Mouse (Mus musculus) liver, embryonic 14.5 days (tissue): ENCODE measurements around the gene Eci3. TPM values are rescaled to one million over a fixed set of nuclear protein-coding genes. Genes with fewer than 3 reads are reported as not detected.
"Not testable (repeated sequence)": the region's sequence is repeated elsewhere in the genome, so short reads cannot be mapped to it uniquely, and the experiment has no call there.

ENCODE experiments used
- ATAC-seq: fragments of 200-750 bp; cut with Nextera tagmentation; 2 replicates; pipeline ENCODE4 v1.8.0; 2017; ENCODE audit warnings: moderate number of reproducible peaks, mild to moderate bottlenecking, moderate library complexity; ENCODE audit not compliant: insufficient read depth
- DNase-seq, 3 experiments: peaks; one replicate each; pipeline ENCODE4 v3.0.0-alpha.2; 2012 to 2013; ENCODE audit warnings: low read depth in 3 of 3, low spot score in 3 of 3
- H3K27ac ChIP-seq: fragments of 300-500 bp; sonication (generic); 2 replicates; pipeline ENCODE4 v1.5.1; 2014; ENCODE audit warnings: moderate library complexity, mild to moderate bottlenecking, control low read depth, inconsistent platforms
- H3K27me3 ChIP-seq: fragments of 300-500 bp; sonication (generic); 2 replicates; pipeline ENCODE4 v1.6.1; 2014; ENCODE audit warnings: mild to moderate bottlenecking, low read length, moderate library complexity; ENCODE audit not compliant: control insufficient read depth, insufficient read depth
- H3K36me3 ChIP-seq: fragments of 300-500 bp; sonication (generic); replicated peaks from 2 replicates; pipeline ENCODE4 v1.6.1; 2014; ENCODE audit warnings: low read depth; ENCODE audit not compliant: control insufficient read depth, insufficient read depth
- H3K4me1 ChIP-seq, 2 experiments: fragments of 200-500 bp in 1 of 2; fragments of 300-500 bp in 1 of 2; sonication (generic) in 1 of 2; replicated peaks; 2 replicates each; pipeline ENCODE4 v1.6.1; 2012 to 2014; ENCODE audit warnings: antibody characterized with exemption in 1 of 2, inconsistent platforms in 1 of 2, low read length in 1 of 2; ENCODE audit not compliant: control insufficient read depth in 2 of 2, insufficient read depth in 2 of 2
- H3K4me2 ChIP-seq: fragments of 300-500 bp; sonication (generic); 2 replicates; pipeline ENCODE4 v1.6.1; 2014; ENCODE audit warnings: low read depth, mild to moderate bottlenecking, control low read depth, moderate library complexity
- H3K4me3 ChIP-seq, 2 experiments: fragments of 200-500 bp in 1 of 2; fragments of 300-500 bp in 1 of 2; sonication (generic) in 1 of 2; 2 replicates each; pipeline ENCODE4 v1.5.1; 2012 to 2014; ENCODE audit warnings: low read depth in 2 of 2, low read length in 2 of 2, mild to moderate bottlenecking in 2 of 2, control low read depth in 1 of 2, inconsistent platforms in 1 of 2, moderate library complexity in 1 of 2; ENCODE audit not compliant: insufficient read depth in 1 of 2
- H3K9ac ChIP-seq: fragments of 300-500 bp; sonication (generic); replicated peaks from 2 replicates; pipeline ENCODE4 v1.6.1; 2014; ENCODE audit warnings: mild to moderate bottlenecking, control low read depth, moderate library complexity
- H3K9me3 ChIP-seq: fragments of 300-500 bp; sonication (generic); 2 replicates; pipeline ENCODE4 v1.6.1; 2016; ENCODE audit warnings: low read length, mixed read lengths; ENCODE audit not compliant: control insufficient read depth
- CTCF ChIP-seq: IDR thresholded peaks from 2 replicates; pipeline ENCODE4 v1.5.1; 2016; ENCODE audit warnings: antibody characterized with exemption, low read depth, control low read depth
- EP300 ChIP-seq: IDR thresholded peaks from 2 replicates; pipeline ENCODE4 v1.6.1; 2016; ENCODE audit warnings: antibody characterized with exemption, low read depth
- WGBS: fragments of 180-500 bp; shearing (Covaris S2); extraction: QIAGEN DNeasy Blood & Tissue Kit; methylation state at CpG from one replicate; pipeline ENCODE4 v1.1.7; 2014; ENCODE audit not compliant: insufficient replicate concordance; 5-methylcytosine and 5-hydroxymethylcytosine counted together
- polyA plus RNA-seq, 2 experiments: library from polyadenylated mRNA; depleted of rRNA in 1 of 2; stranded (reverse) in 1 of 2; unstranded in 1 of 2; fragments of >200 nt; fragmentation: Nextera tagmentation in 1 of 2; extraction: Ambion mirVana in 1 of 2; gene quantifications; 2 replicates each; pipeline versions ENCODE4 v1.2.1 to v1.2.3; 2012 to 2014

The Eci3 gene
- polyA plus RNA-seq, 2 experiments = 0.03 TPM; not detected in 1

DNA sequence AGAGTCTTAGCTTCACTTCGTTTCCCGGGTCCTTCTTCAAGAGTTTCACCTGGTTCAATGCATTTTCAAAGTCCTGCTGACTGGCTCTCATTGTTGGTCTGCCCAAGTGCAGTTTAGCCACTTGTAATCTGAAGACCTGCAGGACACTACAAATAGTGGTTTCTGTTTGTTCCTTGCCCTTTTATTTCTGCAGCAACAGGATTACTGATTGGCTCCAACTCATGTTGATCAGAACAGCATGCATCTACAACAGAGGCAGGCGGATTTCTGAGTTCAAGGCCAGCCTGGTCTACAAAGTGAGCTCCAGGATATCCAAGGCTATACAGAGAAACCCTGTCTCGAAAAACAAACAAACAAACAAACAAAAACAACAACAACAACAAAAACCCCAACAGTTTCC lies 29.5 kb upstream of the Eci3 start:
- H3K36me3 ChIP-seq = peaks cover 3% of the 10 kb centered on the region
- H3K4me2 ChIP-seq = peak overlapping the region; percentile 72
- H3K9ac ChIP-seq = peak overlapping the region; percentile 79
- WGBS = 60% methylated on average over 4 of the region's 4 CpGs
- no peak for DNase-seq
- no peak for ATAC-seq
- no peaks in the 10 kb centered on the region for H3K27me3 ChIP-seq
- H3K4me3 ChIP-seq = peak overlapping the region; percentile 64 to 89
- no peak for TF ChIP-seq EP300
- TF ChIP-seq CTCF = no peak
- no peaks in the 10 kb centered on the region for H3K9me3 ChIP-seq
- peak overlapping the region; percentile 56 for H3K27ac ChIP-seq
- peaks cover 6 to 21% of the 10 kb centered on the region in 2 experiments for H3K4me1 ChIP-seq

DNA sequence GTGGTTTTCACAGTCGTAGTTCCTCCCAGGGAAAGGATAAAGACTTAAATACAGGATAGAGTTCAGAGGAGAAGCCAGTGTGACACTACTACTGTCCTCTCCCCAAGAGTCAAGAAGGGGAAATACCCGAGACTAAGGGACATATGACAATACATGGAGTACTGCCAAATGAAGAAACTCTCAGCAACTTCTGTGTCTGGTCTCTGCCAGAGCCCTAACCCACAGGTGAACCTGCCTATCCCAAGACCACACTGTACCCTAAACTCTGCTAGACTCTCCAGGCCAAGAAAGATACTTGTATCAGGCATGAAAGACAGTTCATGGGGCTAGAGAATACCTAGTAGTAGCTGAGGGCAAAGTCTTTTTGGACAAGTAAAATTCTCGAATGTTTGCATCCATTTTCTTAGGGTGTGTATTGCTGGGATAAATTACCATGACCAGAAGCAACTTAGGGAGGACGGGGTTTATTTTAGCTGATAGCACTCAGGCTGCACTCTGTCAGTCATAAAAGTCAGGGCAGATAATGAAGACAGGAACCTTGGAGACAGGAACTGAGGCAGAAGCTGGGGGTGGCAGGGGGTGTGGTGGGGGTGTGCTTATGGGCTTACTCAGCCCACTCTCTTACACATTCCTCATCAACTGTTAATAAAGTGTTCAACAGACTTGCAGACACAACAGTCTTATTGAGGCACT lies 28.1 kb upstream of the Eci3 start:
- no peaks in the 10 kb centered on the region for H3K27me3 ChIP-seq
- H3K36me3 ChIP-seq = peaks cover 9% of the 10 kb centered on the region
- H3K9ac ChIP-seq = no peak overlapping the region
- no peak for DNase-seq
- WGBS = 42% methylated on average over 4 of the region's 4 CpGs
- no peak overlapping the region for H3K4me3 ChIP-seq
- H3K4me1 ChIP-seq = peaks cover 6 to 21% of the 10 kb centered on the region in 2 experiments
- TF ChIP-seq EP300 (no peak), CTCF (no peak)
- H3K4me2 ChIP-seq = peak overlapping the region; percentile 11; the same call in 1 of the 2 replicates
- no peaks in the 10 kb centered on the region for H3K9me3 ChIP-seq
- no peak for ATAC-seq
- H3K27ac ChIP-seq = no peak overlapping the region

DNA sequence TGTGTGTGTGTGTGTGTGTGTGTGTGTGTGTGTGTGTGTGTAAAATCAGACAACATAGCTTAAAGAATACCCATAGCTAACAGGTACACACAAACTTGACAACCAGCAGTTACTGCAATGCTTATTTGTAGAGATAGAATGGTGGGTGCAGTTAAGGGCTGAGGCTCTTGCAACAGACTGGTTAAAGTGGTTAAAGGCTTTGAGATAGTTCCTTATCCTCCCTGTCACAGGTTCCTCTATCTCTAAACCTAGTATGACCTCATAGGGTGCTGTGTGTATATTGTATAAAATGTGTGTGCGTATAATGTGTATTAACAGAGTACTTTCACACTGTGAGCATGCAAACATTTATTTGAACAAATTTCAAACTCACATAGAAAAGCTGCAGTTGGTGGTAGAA lies 19.9 kb upstream of the Eci3 start:
- not testable (repeated sequence) for H3K4me1 ChIP-seq, H3K27ac ChIP-seq, H3K4me2 ChIP-seq, DNase-seq, H3K27me3 ChIP-seq, H3K9me3 ChIP-seq, H3K36me3 ChIP-seq, H3K4me3 ChIP-seq, H3K9ac ChIP-seq
- WGBS = 63% methylated on average over 1 of the region's 1 CpGs
- ATAC-seq = peak; percentile 51; the same call in 1 of the 2 replicates

DNA sequence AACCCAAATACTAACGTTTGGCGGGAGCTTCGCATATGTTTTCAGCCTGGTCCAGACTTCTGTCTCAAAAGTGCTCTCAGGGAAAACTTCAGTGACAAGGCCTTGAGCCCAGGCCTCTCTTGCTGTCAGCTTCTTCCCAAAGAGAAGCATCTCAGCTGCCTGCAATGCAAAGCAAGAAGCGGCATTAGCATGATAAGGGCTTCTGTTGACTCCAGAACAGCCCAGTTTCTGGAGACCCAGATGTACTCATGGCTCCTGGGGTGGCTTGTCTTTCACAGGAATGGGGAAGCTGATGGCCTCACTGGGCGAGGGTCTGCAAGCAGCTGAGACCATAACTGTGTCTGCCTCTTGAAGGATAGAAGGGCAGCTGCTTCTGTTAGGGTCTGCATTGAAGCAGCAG lies 15.0 kb upstream of the Eci3 start:
- not testable (repeated sequence) for H3K4me1 ChIP-seq, H3K9ac ChIP-seq, H3K27ac ChIP-seq, H3K4me3 ChIP-seq, H3K27me3 ChIP-seq, ATAC-seq, H3K9me3 ChIP-seq, DNase-seq, H3K4me2 ChIP-seq
- H3K36me3 ChIP-seq = peaks cover 13% of the 10 kb centered on the region
- 73% methylated on average over 5 of the region's 5 CpGs for WGBS

DNA sequence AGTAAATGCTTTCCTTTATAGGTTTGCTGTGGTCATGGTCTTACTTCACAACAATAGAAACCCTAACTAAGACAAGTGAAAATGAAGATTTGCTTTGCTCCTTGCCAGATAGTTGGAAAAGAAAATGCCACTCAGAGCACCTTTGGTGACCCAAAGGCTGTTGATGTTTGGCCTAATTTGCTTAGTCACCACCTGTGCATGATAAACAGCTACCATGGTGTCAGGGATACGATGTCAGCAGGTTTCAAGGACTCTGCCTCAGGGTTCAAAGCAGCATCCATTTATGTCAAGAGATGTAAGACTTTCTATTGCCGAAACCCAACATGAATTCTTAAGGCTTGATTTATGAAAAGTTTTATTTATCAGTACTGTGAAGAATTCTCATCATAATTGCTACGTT lies 13.8 kb upstream of the Eci3 start:
- H3K27me3 ChIP-seq = no peaks in the 10 kb centered on the region
- H3K4me1 ChIP-seq = peaks cover 0 to 2% of the 10 kb centered on the region in 2 experiments; a peak in 1 of 4 replicates
- H3K36me3 ChIP-seq = peaks cover 13% of the 10 kb centered on the region
- H3K27ac ChIP-seq = no peak overlapping the region
- TF ChIP-seq EP300 = peak; percentile 10; the same call in 1 of the 2 replicates
- no peak for TF ChIP-seq CTCF
- H3K9ac ChIP-seq = no peak overlapping the region
- H3K9me3 ChIP-seq = no peaks in the 10 kb centered on the region
- ATAC-seq (peak; percentile 75; the same call in 1 of the 2 replicates), DNase-seq (peak in 1 of 3 experiments; percentile 6)
- H3K4me3 ChIP-seq = no peak overlapping the region
- no peak overlapping the region for H3K4me2 ChIP-seq
- WGBS = 76% methylated on average over 3 of the region's 3 CpGs
